Mouse (Mus musculus) thymus, adult 2 months (tissue): Measurements from ENCODE around the gene Il1b.

ENCODE experiments used
- CTCF ChIP-seq: fragments of 200-500 bp; IDR thresholded peaks from 2 replicates; pipeline ENCODE4 v1.5.1; 2012; ENCODE audit warnings: mild to moderate bottlenecking, control low read depth, low read length, moderate library complexity, borderline replicate concordance; ENCODE audit not compliant: control insufficient read depth, poor library complexity, insufficient read depth; ENCODE audit errors: extremely low read depth
- POLR2A ChIP-seq: fragments of 200-500 bp; IDR thresholded peaks from 2 replicates; pipeline ENCODE4 v1.6.1; 2012; ENCODE audit warnings: mild to moderate bottlenecking, low read length, control low read depth, moderate library complexity; ENCODE audit not compliant: control insufficient read depth, poor library complexity, insufficient read depth; ENCODE audit errors: extremely low read depth

- TF ChIP-seq POLR2A (no peak), CTCF (no peak)
These were observed 50.8 kb downstream of the Il1b start for GRCm38 (mm10) chr2:129320033-129320605.
